Mouse (Mus musculus) gastrocnemius, adult 2 months (tissue): ENCODE data around the gene Hmga2. TPM values are rescaled to one million over a fixed set of nuclear protein-coding genes. Genes with fewer than 3 reads are reported as not detected.

Experiments used
- DNase-seq: peaks from one replicate; pipeline ENCODE4 v3.0.0; 2022
- H3K27ac ChIP-seq: fragments of 200-600 bp; 2 replicates; pipeline ENCODE4 v1.8.1; 2022; ENCODE audit warnings: mild to moderate bottlenecking
- H3K4me3 ChIP-seq: fragments of 200-600 bp; 2 replicates; pipeline ENCODE4 v1.8.1; 2022; ENCODE audit warnings: mild to moderate bottlenecking, moderate library complexity
- CTCF ChIP-seq: fragments of 200-600 bp; IDR thresholded peaks from 2 replicates; pipeline ENCODE4 v1.8.1; 2022; ENCODE audit warnings: antibody characterized with exemption, mild to moderate bottlenecking, moderate library complexity
- intact Hi-C: fragments of 180-260 bp; cut with DNase I; formaldehyde crosslinking; loops from one replicate; pipeline ENCODE4 v1.15.1; 2025
- total RNA-seq, 2 experiments: library from RNA; stranded (reverse); gene quantifications; 2 replicates each; pipeline ENCODE4 v1.2.3; 2021

Gene Hmga2
- total RNA-seq, 2 experiments from 2014 or later = 0.10 TPM; not detected in 1

- DNase-seq = no peak
- Histone ChIP-seq H3K27ac (no peak overlapping the region), H3K4me3 (no peak overlapping the region)
- intact Hi-C loops = no loop called here
- TF ChIP-seq CTCF = no peak
Measured at GRCm38 (mm10) chr10:120417488-120418118, 58.7 kb downstream of the Hmga2 start.

DNA sequence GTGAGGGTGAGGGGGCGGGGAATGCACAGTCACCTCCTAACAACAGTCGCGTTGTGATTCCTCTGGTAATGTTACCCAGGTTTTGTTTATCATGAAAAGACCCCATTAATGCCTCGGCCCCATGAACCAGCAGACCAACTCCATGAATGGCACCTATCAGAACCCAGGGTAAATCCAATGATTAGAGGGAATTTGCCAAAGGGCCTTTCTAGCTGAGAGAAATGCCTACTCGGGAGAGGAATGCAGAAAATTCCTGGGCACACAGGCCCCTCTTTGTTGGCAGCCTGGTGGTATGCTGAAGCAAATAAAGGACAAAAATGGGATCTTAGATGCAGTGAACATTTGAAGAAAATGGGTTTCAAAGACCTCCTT is 59.2 kb downstream of the Hmga2 start:
- H3K4me3 ChIP-seq = no peak overlapping the region
- intact Hi-C loops = no loop called here
- H3K27ac ChIP-seq = no peak overlapping the region
- TF ChIP-seq CTCF = no peak
- no peak for DNase-seq

GRCm38 (mm10) chr10:120416628-120417027 is 59.6 kb downstream of the Hmga2 start:
- H3K4me3 ChIP-seq = no peak overlapping the region
- no peak for DNase-seq
- intact Hi-C loops = no loop called here
- TF ChIP-seq CTCF = no peak
- no peak overlapping the region for H3K27ac ChIP-seq

GRCm38 (mm10) chr10:120412215-120412614 is 64.1 kb downstream of the Hmga2 start:
- Histone ChIP-seq H3K27ac (no peak overlapping the region), H3K4me3 (no peak overlapping the region)
- intact Hi-C loops = no loop called here
- no peak for DNase-seq
- no peak for TF ChIP-seq CTCF

DNA sequence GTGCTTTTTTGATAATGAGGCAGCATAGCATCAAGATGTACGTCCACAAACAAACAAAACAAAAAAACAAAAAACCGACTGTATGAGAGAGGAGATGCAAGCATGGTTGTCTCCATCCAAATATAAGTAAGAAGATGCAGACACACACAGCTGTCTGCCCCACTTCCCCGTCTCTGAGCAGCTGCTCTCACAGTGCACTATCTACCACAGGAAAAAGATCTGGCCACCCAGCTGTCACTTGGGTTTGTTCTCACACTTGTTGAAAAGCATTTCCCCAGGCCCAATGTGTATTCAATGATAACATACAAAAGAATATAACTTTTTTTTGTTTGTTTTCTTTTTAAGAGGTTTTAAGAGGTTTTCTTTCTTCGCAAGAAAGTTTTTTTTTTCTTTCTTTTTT is 65.3 kb downstream of the Hmga2 start:
- no peak overlapping the region for H3K4me3 ChIP-seq
- intact Hi-C loops = no loop called here
- no peak overlapping the region for H3K27ac ChIP-seq
- DNase-seq = no peak
- no peak for TF ChIP-seq CTCF

- Histone ChIP-seq H3K4me3 (no peak overlapping the region), H3K27ac (no peak overlapping the region)
- intact Hi-C loops = no loop called here
- no peak for DNase-seq
- no peak for TF ChIP-seq CTCF
Measured at GRCm38 (mm10) chr10:120409131-120409530, 67.1 kb downstream of the Hmga2 start.

GRCm38 (mm10) chr10:120407230-120407629 is 69.0 kb downstream of the Hmga2 start:
- Histone ChIP-seq H3K4me3 (no peak overlapping the region), H3K27ac (no peak overlapping the region)
- DNase-seq = no peak
- TF ChIP-seq CTCF = no peak
- intact Hi-C loops = no loop called here

DNA sequence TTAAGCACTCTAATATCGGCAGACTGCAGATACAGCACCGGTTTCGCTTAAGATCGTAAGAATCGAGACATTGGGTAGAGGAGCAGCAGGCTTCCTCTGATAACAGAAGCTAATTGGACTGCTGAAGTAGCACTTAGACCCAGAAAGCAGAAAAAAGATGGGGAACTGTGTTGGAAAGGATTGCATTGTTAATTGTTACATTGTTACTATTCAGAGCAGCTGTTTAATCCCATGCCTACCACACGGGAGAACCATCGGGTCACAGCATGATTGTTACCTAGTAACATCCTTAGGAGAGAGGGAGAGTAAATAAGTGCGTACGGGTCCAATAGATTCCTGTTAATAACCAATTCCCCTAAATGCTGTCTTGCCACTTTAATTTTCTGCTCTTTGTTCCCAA is 70.2 kb downstream of the Hmga2 start:
- Histone ChIP-seq H3K27ac (no peak overlapping the region), H3K4me3 (no peak overlapping the region)
- DNase-seq = no peak
- TF ChIP-seq CTCF = no peak
- intact Hi-C loops = no loop called here

GRCm38 (mm10) chr10:120405322-120405721 is 70.9 kb downstream of the Hmga2 start:
- H3K4me3 ChIP-seq = no peak overlapping the region
- no peak for TF ChIP-seq CTCF
- DNase-seq = no peak
- intact Hi-C loops = no loop called here
- no peak overlapping the region for H3K27ac ChIP-seq

DNA sequence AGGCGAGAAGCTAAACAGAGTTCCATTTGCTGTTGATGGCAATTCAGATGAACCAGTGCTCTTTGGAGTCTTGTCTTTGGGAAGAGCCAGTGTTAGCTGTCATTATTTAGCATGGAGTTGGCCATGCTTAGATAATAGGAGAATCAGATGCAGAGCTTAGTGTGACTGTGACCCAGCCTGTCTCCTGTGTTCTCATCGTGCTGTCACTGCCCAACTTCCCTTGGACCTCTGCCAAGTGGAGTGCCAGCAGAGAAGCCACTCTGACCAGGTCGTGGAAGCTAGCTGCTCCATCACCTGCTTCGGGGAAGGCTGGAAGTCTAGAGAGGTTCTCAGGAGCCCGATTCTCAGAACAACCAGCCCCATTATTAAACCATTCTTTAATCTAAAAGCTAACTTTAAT is 73.3 kb downstream of the Hmga2 start:
- no peak overlapping the region for H3K4me3 ChIP-seq
- TF ChIP-seq CTCF = no peak
- DNase-seq = no peak
- intact Hi-C loops = no loop called here
- H3K27ac ChIP-seq = no peak overlapping the region

- intact Hi-C loops = no loop called here
- TF ChIP-seq CTCF = no peak
- DNase-seq = no peak
- Histone ChIP-seq H3K4me3 (no peak overlapping the region), H3K27ac (no peak overlapping the region)
Measured at GRCm38 (mm10) chr10:120401787-120402186, 74.5 kb downstream of the Hmga2 start.

- H3K27ac ChIP-seq = no peak overlapping the region
- intact Hi-C loops = no loop called here
- no peak for DNase-seq
- H3K4me3 ChIP-seq = no peak overlapping the region
- TF ChIP-seq CTCF = no peak
Measured at GRCm38 (mm10) chr10:120399846-120400510, 76.3 kb downstream of the Hmga2 start.

- intact Hi-C loops = no loop called here
Measured at GRCm38 (mm10) chr10:120398745-120399144, 77.5 kb downstream of the Hmga2 start.

GRCm38 (mm10) chr10:120397211-120397631 is 79.0 kb downstream of the Hmga2 start:
- intact Hi-C loops = no loop called here
- Histone ChIP-seq H3K27ac (no peak overlapping the region), H3K4me3 (no peak overlapping the region)
- no peak for DNase-seq
- TF ChIP-seq CTCF = no peak

More at GRCm38 (mm10) chr10:120398745-120399144, 77.5 kb downstream of the Hmga2 start:
- DNase-seq = no peak
- no peak for TF ChIP-seq CTCF
- H3K4me3 ChIP-seq = no peak overlapping the region
- H3K27ac ChIP-seq = no peak overlapping the region
